8 mouse cellular contexts compared by ENCODE assay signal in genomic region chr8:80738388-80739154, GRCm38 (mm10). TPM values are rescaled to one million over a fixed set of nuclear protein-coding genes. Genes with fewer than 3 reads are reported as not detected.
A peak's percentile ranks its signal among the peaks of the same experiment; 100 is the strongest.
DNase-seq lines count a peak whose midpoint lies in the region; ATAC-seq lines count a peak whose summit lies in the region.

No protein-coding gene starts in this region.

- WGBS in hindbrain, embryonic 15.5 days: under 1% methylated on average over 53 of the region's 84 CpGs

- peak overlapping the region; percentile 88 for H3K9ac ChIP-seq in hindbrain, embryonic 15.5 days

- peak overlapping the region; percentile 78 for H3K4me2 ChIP-seq in hindbrain, embryonic 15.5 days

- H3K4me3 ChIP-seq in hindbrain, embryonic 15.5 days: peak overlapping the region; percentile 97

- intact Hi-C loops in left cerebral cortex, postnatal 25 days (cut with DNase I): loop anchor here (5.0 kb wide), 1 partner anchor 1026 kb away; the partner anchor contains the start of genes Abce1 and Anapc10

- no peaks in the 10 kb centered on the region for H3K27me3 ChIP-seq in hindbrain, embryonic 15.5 days

- peak; percentile 76 for ATAC-seq in hindbrain, embryonic 15.5 days (ENCODE audit: low FRiP score, low read depth)
- peak; percentile 76 for ATAC-seq in megakaryocyte-erythroid progenitor cell, adult 5-6 weeks (replicated peaks; ENCODE audit: low FRiP score, low TSS enrichment, poor library complexity, severe bottlenecking)

- no peaks in the 10 kb centered on the region for H3K9me3 ChIP-seq in hindbrain, embryonic 15.5 days

- peaks cover 8% of the 10 kb centered on the region for H3K4me1 ChIP-seq in hindbrain, embryonic 15.5 days (replicated peaks)

- H3K27ac ChIP-seq in hindbrain, embryonic 15.5 days (replicated peaks): peak overlapping the region; percentile 95

- DNase-seq in adrenal gland, adult (ENCODE audit: inconsistent age in 2 of 2, low spot score in 1 of 2): peak; percentile 59 to 83
- DNase-seq in cerebellum, postnatal 4 days (ENCODE audit: low spot score in 2 of 2): peak; percentile 32 to 56
- DNase-seq in gastrocnemius, adult 18-20 months (ENCODE audit: low spot score): peak; percentile 16
- peak; percentile 67 to 81 for DNase-seq in left cerebral cortex, postnatal 25 days (ENCODE audit: low spot score in 2 of 2)
- peak; percentile 52 to 63 for DNase-seq in right cerebral cortex, postnatal 36 days (ENCODE audit: low spot score in 2 of 2)
- DNase-seq in yolk sac, embryonic 10.5 days (ENCODE audit: low spot score): peak; percentile 59

- H3K36me3 ChIP-seq in hindbrain, embryonic 15.5 days: peaks cover 14% of the 10 kb centered on the region

RNA-seq across cellular contexts. Expression of gene Smarca5, which starts 0.7 kb away (rescaled TPM):
- total RNA-seq in gastrocnemius, adult 18-20 months (2021): 10 to 100 TPM; 28.2 to 32.6 TPM
- polyA plus RNA-seq in hindbrain, embryonic 15.5 days (2015; fragmentation: Nextera tagmentation; extraction: Ambion mirVana): 49.7 and 54.9 TPM in 2 replicates
- total RNA-seq in left cerebral cortex, postnatal 25 days (2021): 10 to 100 TPM; 54.3 to 54.6 TPM
- 97.6 and 109 TPM in 2 replicates for total RNA-seq in megakaryocyte-erythroid progenitor cell, adult 5-6 weeks (2014; fragmentation: Nextera tagmentation)
- total RNA-seq in megakaryocyte-erythroid progenitor cell, adult 5-6 weeks (2017): 259 and 266 TPM in 2 replicates

Comparison
In these comparisons a context has a peak if more than half of its experiments do, and no peak if none do; other contexts are left out.
1. Peak in every context shown above with its lines: DNase-seq, ATAC-seq, H3K4me3 ChIP-seq and H3K27ac ChIP-seq.
2. DNase-seq: peak in every context shown above with its lines; median percentile 74 in left cerebral cortex, postnatal 25 days; 71 in adrenal gland, adult; 59 in yolk sac, embryonic 10.5 days; 58 in right cerebral cortex, postnatal 36 days; 44 in cerebellum, postnatal 4 days; 16 in gastrocnemius, adult 18-20 months.